Mouse (Mus musculus): ENCODE measurements at regions not wholly inside any gene's neighbourhood (a gene's known extent, or its start where the extent isn't known, plus 50 kb on each side); places are given as distances from the start of the nearest gene placed in this dataset.

- Histone ChIP-seq H3K27me3 (ENCODE audit: insufficient read depth, low read length) (no peaks in the 10 kb centered on the region), H3K4me2 (ENCODE audit: low read depth, low read length, poor library complexity, severe bottlenecking) (no peak overlapping the region), H3K4me3 (ENCODE audit: low read depth, low read length) (no peak overlapping the region), H3K27ac (ENCODE audit: low read depth, low read length) (no peak overlapping the region), H3K9me3 (ENCODE audit: low read length) (no peaks in the 10 kb centered on the region), H3K9ac (replicated peaks; ENCODE audit: low read length, poor library complexity, severe bottlenecking) (no peak overlapping the region), H3K4me1 (ENCODE audit: insufficient read depth, low read length) (no peaks in the 10 kb centered on the region), H3K36me3 (ENCODE audit: insufficient read depth, low read length) (no peaks in the 10 kb centered on the region)
- WGBS = 78% methylated on average over 1 of the region's 1 CpGs
- no peak for TF ChIP-seq CTCF (IDR thresholded peaks at IDR 0.05)
- DNase-seq (ENCODE audit: low spot score) = no peak
- ATAC-seq (ENCODE audit: low FRiP score) = no peak
These were observed 1502.4 kb downstream of the Epha7 start for GRCm38 (mm10) chr4:30315348-30315747.

GRCm38 (mm10) chr4:30316995-30317394 is 1504.1 kb downstream of the Epha7 start:
- no peak for ATAC-seq (ENCODE audit: low FRiP score)
- no peaks in the 10 kb centered on the region for H3K9me3 ChIP-seq (ENCODE audit: low read length)
- WGBS = 86% methylated on average over 4 of the region's 4 CpGs
- H3K27me3 ChIP-seq (ENCODE audit: insufficient read depth, low read length) = no peaks in the 10 kb centered on the region
- H3K36me3 ChIP-seq (ENCODE audit: insufficient read depth, low read length) = no peaks in the 10 kb centered on the region
- no peaks in the 10 kb centered on the region for H3K4me1 ChIP-seq (ENCODE audit: insufficient read depth, low read length)
- no peak for DNase-seq (ENCODE audit: low spot score)
- no peak overlapping the region for H3K27ac ChIP-seq (ENCODE audit: low read depth, low read length)
- H3K9ac ChIP-seq (replicated peaks; ENCODE audit: low read length, poor library complexity, severe bottlenecking) = no peak overlapping the region
- H3K4me3 ChIP-seq (ENCODE audit: low read depth, low read length) = no peak overlapping the region
- H3K4me2 ChIP-seq (ENCODE audit: low read depth, low read length, poor library complexity, severe bottlenecking) = no peak overlapping the region
- no peak for TF ChIP-seq CTCF (IDR thresholded peaks at IDR 0.05)

- no peaks in the 10 kb centered on the region for H3K9me3 ChIP-seq (ENCODE audit: low read length)
- H3K9ac ChIP-seq (replicated peaks; ENCODE audit: low read length, poor library complexity, severe bottlenecking) = no peak overlapping the region
- ATAC-seq (ENCODE audit: low FRiP score) (no peak), DNase-seq (ENCODE audit: low spot score) (no peak)
- H3K27me3 ChIP-seq (ENCODE audit: insufficient read depth, low read length) = no peaks in the 10 kb centered on the region
- H3K4me2 ChIP-seq (ENCODE audit: low read depth, low read length, poor library complexity, severe bottlenecking) = no peak overlapping the region
- no peak overlapping the region for H3K4me3 ChIP-seq (ENCODE audit: low read depth, low read length)
- no peaks in the 10 kb centered on the region for H3K36me3 ChIP-seq (ENCODE audit: insufficient read depth, low read length)
- H3K4me1 ChIP-seq (ENCODE audit: insufficient read depth, low read length) = no peaks in the 10 kb centered on the region
- H3K27ac ChIP-seq (ENCODE audit: low read depth, low read length) = no peak overlapping the region
- no peak for TF ChIP-seq CTCF (IDR thresholded peaks at IDR 0.05)
These were observed 1507.1 kb downstream of the Epha7 start for GRCm38 (mm10) chr4:30320038-30320437.

- H3K4me2 ChIP-seq (ENCODE audit: low read depth, low read length, poor library complexity, severe bottlenecking) = no peak overlapping the region
- H3K27me3 ChIP-seq (ENCODE audit: insufficient read depth, low read length) = no peaks in the 10 kb centered on the region
- DNase-seq (ENCODE audit: low spot score) (no peak), ATAC-seq (ENCODE audit: low FRiP score) (no peak)
- no peak overlapping the region for H3K9ac ChIP-seq (replicated peaks; ENCODE audit: low read length, poor library complexity, severe bottlenecking)
- no peak overlapping the region for H3K27ac ChIP-seq (ENCODE audit: low read depth, low read length)
- H3K9me3 ChIP-seq (ENCODE audit: low read length) = no peaks in the 10 kb centered on the region
- no peak overlapping the region for H3K4me3 ChIP-seq (ENCODE audit: low read depth, low read length)
- TF ChIP-seq CTCF (IDR thresholded peaks at IDR 0.05) = no peak
- H3K4me1 ChIP-seq (ENCODE audit: insufficient read depth, low read length) = no peaks in the 10 kb centered on the region
- no peaks in the 10 kb centered on the region for H3K36me3 ChIP-seq (ENCODE audit: insufficient read depth, low read length)
These were observed 1534.6 kb downstream of the Epha7 start for GRCm38 (mm10) chr4:30347552-30347951.
